Mouse (Mus musculus) erythroblast, embryonic 14.5 days (primary cell): Measurements from ENCODE around the gene Rad51b.

Experiments
- GATA1 ChIP-seq: IDR thresholded peaks from 2 replicates; pipeline ENCODE4 v1.6.1; 2012; ENCODE audit warnings: low read length, inconsistent platforms, mixed read lengths
- TAL1 ChIP-seq: IDR thresholded peaks from 3 replicates; pipeline ENCODE4 v1.6.1; 2012; ENCODE audit warnings: low read length, inconsistent platforms, mixed read lengths

- TF ChIP-seq GATA1 = no peak
- TF ChIP-seq TAL1 = no peak
Observed at GRCm38 (mm10) chr12:79547556-79547955, 250.5 kb downstream of the Rad51b start.
